Mouse (Mus musculus): Measurements from ENCODE around the gene Pfdn5. TPM values are rescaled to one million over a fixed set of nuclear protein-coding genes. Genes with fewer than 3 reads are reported as not detected.
"Not testable (repeated sequence)": the region's sequence is repeated elsewhere in the genome, so short reads cannot be mapped to it uniquely, and the experiment has no call there.

Gene Pfdn5
- total RNA-seq, 1 experiment from 2014 or later = 219 TPM

DNA sequence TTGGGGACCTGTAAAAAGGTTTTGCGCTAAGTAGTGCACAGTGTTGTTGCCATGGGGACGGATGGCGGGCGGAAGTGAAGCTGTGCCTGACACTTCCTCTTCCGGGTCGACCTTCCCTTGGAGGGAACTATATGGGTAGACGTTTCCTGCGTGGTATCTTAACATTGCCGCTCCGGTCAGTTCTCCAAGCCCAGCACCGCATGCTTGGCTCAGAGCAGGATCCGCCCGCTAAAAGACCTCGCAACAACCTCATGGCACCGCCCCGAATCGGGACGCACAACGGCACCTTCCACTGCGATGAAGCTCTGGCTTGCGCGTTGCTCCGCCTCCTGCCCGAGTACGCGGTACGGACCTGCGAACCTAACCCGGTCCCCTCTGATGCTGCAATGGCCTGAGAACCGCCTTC is 5.7 kb downstream of the Pfdn5 start, which contains the start of gene Myg1:
Gene Myg1, plus strand, starts transcription at position 100 of the 406 bp plus-strand sequence.
- ATAC-seq (replicated peaks; ENCODE audit: low read depth, poor library complexity, severe bottlenecking) = peak; percentile 97

DNA sequence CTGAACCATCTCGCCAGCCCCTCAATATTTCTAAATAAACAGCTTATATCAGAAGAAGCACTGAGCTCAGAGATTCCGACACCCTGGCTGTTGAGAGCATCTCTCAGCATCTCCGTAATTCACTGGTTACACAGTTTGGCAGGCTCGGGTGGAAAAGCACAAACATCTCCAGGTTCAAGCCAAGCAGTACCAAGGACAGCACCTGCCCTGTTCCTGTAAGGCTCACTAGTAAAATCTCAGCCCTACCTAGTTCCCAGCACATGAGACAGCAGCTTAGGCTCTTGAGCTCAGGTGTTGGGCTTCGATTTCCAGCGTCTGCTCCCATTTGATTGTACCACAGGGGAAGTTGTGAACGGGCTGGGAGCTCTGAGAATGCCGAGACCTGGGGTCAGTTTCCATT is 9.3 kb downstream of the Pfdn5 start:
- no peak for ATAC-seq (replicated peaks; ENCODE audit: low read depth, poor library complexity, severe bottlenecking)

DNA sequence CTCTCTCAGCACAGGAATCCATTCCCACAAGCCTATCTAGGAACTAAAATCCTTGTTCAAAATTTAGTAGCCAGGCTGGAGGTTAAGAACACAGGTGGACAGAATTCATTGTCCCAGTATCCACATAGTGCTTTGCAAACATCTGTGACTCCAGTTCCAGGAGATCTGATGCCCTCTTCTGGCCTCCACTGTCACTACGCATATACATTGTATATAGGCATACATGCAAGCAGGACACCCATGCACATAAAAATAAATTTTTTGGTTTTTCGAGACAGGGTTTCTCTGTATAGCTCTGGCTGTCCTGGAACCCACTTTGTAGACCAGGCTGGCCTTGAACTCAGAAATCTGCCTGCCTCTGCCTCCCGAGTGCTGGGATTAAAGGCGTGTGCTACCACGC is 10.0 kb downstream of the Pfdn5 start:
- not testable (repeated sequence) for ATAC-seq (replicated peaks; ENCODE audit: low read depth, poor library complexity, severe bottlenecking)

DNA sequence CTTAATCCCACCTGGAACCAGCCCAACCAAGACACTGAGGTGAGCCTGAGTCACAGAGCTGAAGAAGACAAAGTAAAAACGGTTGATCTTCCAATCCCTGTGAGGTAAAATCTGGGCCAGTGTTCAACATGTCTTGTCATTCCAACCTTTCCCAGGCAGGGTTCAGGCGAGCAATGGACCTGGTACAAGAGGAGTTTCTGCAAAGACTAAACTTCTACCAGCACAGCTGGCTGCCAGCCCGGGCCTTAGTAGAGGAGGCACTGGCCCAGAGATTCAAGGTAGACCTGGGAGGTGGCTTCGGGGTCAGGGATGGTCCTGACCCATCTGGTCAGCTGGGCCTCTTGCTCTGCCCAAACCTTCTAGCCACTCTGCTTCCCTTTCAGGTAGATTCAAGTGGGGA is 11.0 kb downstream of the Pfdn5 start:
- ATAC-seq (replicated peaks; ENCODE audit: low read depth, poor library complexity, severe bottlenecking) = no peak

DNA sequence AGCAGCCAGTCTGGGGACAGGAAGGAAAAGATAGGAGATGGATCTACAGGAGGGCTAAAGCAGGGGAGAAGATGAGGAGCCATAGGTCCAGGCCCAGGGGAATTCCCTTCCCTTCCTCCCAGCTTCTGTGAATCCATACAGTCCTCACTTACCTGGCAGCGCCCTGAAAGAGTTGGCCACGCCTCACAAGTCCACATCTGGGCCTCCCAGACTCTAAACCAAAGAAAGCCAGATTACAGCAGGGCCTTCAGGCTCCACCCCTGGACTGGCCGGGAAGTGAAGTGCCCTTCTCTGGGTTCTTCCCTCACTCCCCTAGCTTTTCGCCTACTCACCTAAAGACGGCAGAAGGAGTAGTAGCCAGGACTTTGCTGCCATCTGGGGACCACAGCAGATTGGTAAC is 13.7 kb downstream of the Pfdn5 start:
- ATAC-seq (replicated peaks; ENCODE audit: low read depth, poor library complexity, severe bottlenecking) = no peak

DNA sequence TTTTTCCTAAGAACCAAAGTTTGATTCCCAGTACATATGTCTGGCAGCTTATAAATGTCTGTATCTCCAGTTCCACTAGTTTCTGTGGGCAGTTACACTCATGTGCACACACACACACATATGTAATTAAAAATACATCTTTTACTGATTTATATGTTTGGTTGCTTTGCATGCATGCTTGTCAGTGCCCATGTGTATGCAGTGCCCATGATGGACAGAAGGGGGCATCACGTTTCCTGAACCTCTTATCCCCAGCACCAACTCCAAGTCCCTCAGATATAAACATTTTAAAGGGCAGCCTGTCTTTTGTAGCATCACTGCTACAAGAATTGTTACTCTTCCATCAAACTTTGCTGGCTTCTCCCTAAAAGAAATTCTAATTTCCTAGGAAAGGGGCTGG is 15.7 kb downstream of the Pfdn5 start:
- ATAC-seq (replicated peaks; ENCODE audit: low read depth, poor library complexity, severe bottlenecking) = peak; percentile 88

DNA sequence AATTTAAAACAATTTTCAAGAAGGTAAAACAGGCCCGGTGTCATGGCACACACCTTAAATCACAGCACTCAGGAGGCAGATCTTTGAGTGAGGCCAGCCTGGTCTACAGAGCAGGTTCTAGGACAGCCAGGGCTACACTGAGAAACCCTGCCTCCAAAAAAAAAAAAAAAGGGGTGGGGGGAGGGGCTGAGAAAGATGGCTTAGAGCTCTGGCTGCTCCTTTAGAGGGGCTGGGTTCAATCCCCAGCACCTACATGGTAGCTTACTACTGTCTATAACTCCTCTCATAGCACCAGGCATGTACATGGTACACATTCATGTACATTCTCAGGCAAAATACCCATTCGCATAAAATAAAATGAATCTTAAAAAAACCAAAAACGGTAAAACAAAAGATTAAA is 18.6 kb downstream of the Pfdn5 start:
- ATAC-seq (replicated peaks; ENCODE audit: low read depth, poor library complexity, severe bottlenecking) = no peak

DNA sequence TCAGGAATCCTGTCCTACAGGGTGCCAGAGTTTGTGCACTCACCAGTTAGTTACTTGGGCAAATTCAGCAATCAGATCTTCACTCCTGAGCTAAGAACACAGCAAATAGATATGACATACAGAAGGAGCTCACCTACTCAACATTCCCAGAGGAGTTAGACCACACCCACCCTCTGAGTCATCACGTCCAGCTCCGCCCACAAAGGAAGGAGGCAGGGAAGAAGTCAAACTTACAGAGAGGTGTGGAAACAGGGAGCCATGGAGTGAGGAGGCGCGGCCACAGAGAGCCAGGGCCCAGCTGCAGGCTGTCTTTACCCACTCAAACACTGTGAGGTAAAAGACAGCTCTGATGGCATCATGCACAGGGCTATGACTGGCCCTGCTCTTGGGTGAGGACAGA is 20.5 kb downstream of the Pfdn5 start:
- no peak for ATAC-seq (replicated peaks; ENCODE audit: low read depth, poor library complexity, severe bottlenecking)

DNA sequence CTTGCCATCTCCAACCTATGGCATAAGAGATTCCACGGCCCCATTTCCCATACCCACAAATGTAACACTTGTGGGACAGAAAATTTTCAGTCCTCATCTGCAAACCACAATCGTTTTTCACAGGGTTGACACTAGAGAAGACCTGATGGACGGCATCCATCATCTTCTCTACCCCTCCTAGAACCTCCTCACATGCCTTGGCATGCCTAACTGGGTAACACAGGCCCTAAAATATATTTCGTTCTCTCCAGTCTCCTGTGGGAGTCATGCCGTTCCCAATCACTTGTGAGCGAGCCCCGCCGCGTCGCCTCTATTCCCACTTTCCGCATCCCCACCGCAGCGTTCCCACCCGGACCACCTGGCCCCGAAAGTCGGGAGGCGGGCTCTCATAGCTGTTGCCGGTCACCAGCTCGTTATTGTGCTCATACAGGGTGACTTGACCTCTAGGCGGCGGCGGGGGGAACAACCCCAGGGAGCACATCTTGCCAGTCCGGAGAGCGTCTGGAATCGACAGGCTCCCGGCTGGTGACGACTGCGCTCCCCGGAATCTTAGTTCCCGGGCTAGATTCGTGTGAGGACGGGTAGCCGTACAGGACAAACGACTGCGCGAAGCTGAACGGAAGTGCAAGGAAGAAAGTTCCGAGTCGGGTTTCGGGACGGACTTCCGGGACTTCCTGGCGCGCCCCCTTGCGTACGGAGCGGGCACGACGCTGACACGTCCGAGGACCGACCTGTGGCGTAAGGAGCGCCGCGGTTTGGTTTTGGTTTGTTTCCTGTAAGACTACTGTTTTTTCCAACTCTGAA is 24.4 kb downstream of the Pfdn5 start, which contains the start of gene Aaas:
Gene Aaas, minus strand, starts transcription at position 634 of the 804 bp plus-strand sequence.
- ATAC-seq (replicated peaks; ENCODE audit: low read depth, poor library complexity, severe bottlenecking) = peak; percentile 88

DNA sequence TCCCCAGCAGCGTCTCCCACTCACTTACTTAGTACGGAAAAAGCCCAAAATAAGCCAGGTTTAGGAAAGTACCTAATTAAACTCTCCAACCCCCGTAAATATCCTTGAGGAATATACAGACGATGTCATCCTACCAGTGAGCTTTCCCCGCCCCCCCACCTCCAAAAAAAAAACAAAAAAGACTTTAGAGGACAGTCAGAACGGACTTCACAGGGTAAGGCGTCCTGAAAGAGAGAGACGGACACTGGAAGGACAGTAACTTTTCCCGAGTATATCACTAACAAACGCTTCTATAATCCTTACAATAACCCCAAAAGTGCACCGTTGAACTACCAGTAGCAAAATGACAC is 25.0 kb downstream of the Pfdn5 start:
- peak; percentile 10 for ATAC-seq (replicated peaks; ENCODE audit: low read depth, poor library complexity, severe bottlenecking)

DNA sequence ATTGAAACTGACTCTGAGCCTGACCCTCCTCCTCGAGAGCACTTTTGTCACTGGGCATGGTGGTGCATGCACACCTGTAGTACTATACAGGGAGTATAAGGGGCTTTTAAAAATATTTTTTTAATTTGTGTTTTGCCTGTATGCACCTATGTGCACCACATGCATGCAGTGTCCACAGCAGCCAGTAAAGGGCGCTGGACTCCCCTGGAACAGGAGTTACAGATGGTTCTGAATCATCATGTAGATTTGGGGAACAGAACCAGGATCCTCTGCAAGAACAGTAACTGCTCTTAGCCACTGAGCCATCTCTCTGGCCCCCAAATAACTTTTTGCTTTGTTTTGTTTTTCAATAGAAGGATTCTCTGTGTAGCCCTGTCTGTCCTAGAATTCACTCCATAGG is 26.3 kb downstream of the Pfdn5 start:
- ATAC-seq (replicated peaks; ENCODE audit: low read depth, poor library complexity, severe bottlenecking) = no peak

DNA sequence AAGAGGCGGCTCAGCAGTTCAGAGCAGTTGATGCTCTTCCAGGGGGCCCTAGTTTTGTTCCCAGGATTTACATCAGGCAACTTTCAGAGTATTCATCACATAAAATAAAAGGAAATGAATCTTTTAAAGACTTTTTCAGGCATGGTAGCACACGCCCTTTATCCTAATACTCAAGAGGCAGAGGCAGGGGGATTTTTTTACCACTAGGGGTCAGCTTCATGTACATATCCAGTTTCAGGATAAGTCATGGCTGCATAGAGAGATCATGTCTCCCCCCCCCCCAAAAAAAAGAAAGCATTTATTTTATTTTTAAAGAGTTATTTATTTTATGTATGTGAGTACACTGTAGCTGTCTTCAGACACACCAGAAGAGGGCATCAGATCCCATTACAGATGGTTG is 28.1 kb downstream of the Pfdn5 start:
- no peak for ATAC-seq (replicated peaks; ENCODE audit: low read depth, poor library complexity, severe bottlenecking)

DNA sequence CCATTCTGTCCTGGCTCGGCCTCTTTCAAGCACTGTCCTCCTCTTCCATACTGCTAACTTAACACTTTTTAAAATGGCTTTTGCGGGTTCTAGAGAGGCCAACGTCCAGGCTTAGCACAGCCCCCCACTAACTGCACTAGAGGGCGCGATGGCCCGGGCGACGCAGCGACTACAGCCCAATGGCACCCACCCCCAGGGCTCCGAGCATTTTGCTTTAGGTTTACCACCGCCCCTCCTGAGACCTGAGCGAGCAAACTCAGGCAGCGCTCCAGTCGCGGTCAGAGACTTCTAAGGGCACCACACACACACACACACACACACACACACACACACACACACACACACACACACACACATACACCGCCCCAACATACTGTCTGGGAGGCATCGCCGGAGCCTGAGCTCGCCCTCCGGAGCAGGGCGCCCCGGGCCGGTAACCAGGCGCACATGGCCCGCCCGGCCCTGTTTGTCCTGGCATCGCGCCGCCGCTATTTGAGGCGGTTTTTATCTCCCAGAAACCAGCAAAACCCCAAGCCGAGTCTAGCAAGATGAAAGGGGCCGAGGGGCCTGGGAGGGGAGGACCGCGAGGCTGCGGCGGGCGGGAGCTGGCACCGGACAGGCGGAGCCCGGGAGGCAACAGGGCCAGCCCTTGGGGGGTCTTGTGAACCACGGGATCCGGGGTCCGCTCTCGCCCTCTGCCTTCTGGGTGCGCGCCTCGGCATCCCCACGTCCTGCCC is 29.4 kb downstream of the Pfdn5 start:
- ATAC-seq (replicated peaks; ENCODE audit: low read depth, poor library complexity, severe bottlenecking) = peak; percentile 27

DNA sequence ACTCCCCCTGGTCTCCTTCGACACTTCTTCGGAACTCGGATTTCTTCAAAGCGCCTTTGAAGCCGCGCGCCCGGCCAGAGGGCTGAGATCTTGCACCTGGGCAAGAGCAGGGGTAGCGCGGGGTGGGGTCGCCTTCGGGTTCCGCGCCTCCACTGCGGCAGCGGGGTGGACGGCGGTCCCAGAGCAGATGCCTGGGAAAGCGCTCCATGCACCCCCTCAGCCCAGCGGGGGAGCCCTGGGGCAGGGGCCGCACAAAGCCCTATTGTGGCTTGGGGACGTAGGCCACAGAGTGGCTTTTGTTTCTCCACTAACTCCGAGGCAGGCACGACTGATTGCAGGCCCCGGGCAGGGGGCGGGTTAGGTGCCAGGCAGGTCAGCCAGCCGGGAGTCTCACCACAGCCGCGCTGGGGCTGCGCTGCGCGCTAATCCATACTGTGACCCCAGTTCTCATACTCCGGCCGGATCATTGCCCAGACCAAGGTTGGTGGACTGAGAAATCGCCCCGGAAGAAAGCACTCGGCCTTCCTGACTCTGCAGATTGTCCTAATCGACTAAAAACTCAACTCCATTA is 30.0 kb downstream of the Pfdn5 start:
- ATAC-seq (replicated peaks; ENCODE audit: low read depth, poor library complexity, severe bottlenecking) = peak; percentile 23; the same call in 1 of the 2 replicates

DNA sequence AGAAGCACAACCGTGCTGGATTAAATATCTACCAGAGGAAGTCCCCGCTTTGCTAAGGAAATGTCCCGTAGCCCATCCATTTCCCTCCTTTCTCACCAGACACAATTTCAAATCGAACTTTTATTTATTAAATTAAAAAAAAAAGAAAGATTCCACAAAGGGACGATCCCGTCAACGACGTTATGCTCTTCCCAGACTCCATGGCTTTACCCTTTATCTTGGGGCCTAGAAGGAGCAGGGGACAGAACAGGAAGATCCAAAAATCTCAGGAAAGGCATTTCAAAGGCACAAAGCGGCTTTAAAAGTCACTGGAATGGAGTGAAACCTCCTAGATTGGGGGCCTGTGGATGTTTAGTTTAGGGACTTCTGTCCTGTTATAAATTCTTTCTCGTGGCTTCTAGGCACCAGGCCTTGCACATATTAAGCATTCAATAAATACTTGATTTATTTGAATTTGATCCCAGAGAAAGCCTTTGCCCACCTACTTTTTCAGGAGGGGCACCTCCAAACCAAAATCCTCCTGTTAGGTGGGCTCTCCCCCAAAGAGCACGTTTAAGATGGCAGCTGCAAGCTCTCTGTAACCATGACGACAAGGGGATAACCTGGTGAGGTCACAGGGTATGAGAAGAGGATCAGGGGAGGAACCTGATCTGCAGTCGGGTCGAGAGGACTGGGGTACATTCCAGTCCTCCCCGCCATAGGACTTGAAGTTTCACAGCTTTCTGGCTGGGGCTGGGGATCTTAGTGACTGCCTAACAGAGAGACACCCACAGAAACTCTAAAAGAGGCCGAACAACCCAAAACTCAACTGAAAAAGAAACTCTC is 30.8 kb downstream of the Pfdn5 start:
- no peak for ATAC-seq (replicated peaks; ENCODE audit: low read depth, poor library complexity, severe bottlenecking)

DNA sequence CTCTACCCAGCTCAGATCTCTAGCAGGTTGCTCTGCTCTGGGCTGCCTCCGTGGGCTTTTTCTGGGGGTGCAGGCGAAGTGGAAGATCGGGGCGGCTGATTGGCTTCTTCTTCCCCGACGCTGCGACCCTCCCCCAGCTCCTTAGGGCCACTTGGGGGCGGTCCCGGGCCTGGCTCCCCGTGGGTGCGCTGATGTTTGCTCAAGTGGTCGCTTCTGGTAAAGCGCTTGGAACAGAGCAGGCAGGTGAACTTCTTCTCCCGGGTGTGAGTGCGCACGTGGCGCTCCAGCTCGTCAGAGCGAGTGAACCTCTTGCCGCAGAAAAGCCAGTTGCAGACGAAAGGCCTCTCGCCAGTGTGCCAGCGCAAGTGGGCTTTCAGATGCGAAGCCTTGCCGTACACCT is 32.2 kb downstream of the Pfdn5 start:
- 0 out of 2 replicates have a peak, but pooled peaks have one; percentile 12 for ATAC-seq (replicated peaks; ENCODE audit: low read depth, poor library complexity, severe bottlenecking)

DNA sequence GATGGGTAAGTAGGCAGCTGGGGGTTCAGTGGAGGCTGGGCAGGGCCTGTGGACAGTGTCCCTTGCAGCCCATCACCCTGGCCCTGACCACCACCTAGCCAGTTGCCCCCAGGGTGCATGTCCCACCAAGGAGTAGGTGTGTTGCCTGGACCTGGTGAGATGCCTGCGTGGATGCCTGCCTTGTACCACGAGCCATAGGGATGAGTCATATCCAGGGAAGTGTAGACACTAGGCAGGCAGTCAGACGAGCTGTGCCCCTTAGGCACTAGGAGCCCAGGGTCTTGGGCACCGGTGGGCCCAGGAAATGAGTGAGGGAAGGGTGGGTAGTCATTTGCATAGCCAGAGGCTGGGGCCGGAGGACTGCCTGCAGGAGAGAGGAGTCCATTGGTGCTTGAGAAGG is 32.9 kb downstream of the Pfdn5 start:
- no peak for ATAC-seq (replicated peaks; ENCODE audit: low read depth, poor library complexity, severe bottlenecking)

DNA sequence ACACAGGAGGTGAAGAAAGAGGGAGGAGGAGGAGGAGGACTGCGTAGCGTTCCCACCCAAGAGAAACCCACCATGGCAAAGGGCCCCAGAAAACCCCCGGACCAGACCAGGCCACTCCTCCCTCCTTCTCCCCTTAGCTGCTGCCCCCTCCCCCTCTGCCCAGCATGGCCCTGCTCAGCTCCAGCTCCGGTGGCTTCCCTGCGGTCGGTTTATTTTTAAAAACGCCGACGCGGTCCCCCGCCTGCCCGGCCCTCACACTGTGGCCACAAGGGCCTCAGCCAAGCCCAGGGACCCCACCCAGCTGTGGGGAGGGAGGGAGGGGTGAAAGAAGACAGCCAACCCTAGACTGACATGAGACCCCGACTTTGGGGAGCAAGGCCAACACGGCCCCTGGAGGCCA is 36.7 kb downstream of the Pfdn5 start:
- ATAC-seq (replicated peaks; ENCODE audit: low read depth, poor library complexity, severe bottlenecking) = peak; percentile 40

DNA sequence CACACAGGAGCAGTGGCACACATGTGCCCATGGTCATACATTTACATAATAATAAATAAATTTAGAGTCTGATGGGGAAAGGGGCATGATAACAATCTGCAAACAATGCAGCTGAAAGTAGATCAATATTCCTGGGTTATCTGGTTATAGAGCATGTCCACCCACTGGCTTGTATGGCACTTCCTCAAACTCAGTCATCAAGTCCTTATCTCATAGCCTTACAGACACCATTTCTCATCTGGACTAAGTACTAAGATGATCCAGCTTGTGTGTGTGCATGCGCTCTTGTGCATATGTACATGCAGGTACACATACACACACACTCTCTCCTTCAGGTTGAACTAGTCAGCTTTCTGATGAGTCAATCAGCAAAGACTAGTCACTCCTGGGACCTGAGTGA is 38.8 kb downstream of the Pfdn5 start:
- ATAC-seq (replicated peaks; ENCODE audit: low read depth, poor library complexity, severe bottlenecking) = no peak

DNA sequence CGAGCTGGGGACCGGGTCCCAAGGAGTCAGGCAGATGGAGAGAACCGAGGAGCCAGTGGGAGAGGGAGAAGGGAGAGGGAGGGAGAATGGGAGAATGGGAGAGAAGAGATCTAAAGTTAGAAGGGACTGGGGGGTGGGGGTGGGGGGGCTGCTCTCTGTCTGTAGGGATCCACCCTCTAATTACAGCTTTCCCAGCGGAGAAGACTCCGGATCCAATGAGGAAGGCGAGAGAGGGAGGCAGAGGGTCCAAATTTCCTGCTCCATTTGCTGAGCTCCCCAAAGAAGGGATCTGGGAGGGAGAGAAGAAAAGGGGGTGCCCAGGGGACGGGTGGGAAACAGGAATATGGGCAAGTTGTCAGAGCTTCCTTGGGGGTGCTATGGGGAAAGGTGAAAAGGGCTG is 40.3 kb downstream of the Pfdn5 start:
- ATAC-seq (replicated peaks; ENCODE audit: low read depth, poor library complexity, severe bottlenecking) = no peak
